Comparison of ENCODE assay signal across 13 mouse cellular contexts in genomic region chr9:75560353-75560752, GRCm38 (mm10). TPM values are rescaled to one million over a fixed set of nuclear protein-coding genes. Genes with fewer than 3 reads are reported as not detected.
"Had no signal": no experiment of that assay in that cellular context is flagged by ENCODE, and none has a peak within 500 bp of the region (broad histone marks: within the 10 kb centered on the region; RNA-seq: fewer than 3 reads in every experiment).

No protein-coding gene starts in this region.

- H3K27ac ChIP-seq: limb, embryonic 13.5 days; liver, embryonic 14.5 days; neural tube, embryonic 12.5 days had no signal

- H3K9me3 ChIP-seq: limb, embryonic 13.5 days; neural tube, embryonic 12.5 days; stomach, embryonic 15.5 days had no signal

- H3K27me3 ChIP-seq: limb, embryonic 13.5 days; neural tube, embryonic 12.5 days; stomach, embryonic 15.5 days had no signal

- DNase-seq: kidney, adult 18-20 months; kidney, postnatal 10 days; kidney, postnatal 4 days; left cerebral cortex, postnatal 4 days; lung, postnatal 10 days; right cerebral cortex, postnatal 14 days; thymus, postnatal 4 days had no signal

- H3K9ac ChIP-seq: limb, embryonic 13.5 days; liver, embryonic 14.5 days; neural tube, embryonic 12.5 days; stomach, embryonic 15.5 days had no signal

- H3K36me3 ChIP-seq: limb, embryonic 13.5 days; neural tube, embryonic 12.5 days; stomach, embryonic 15.5 days had no signal

- H3K4me3 ChIP-seq: neural tube, embryonic 12.5 days had no signal

RNA-seq across cellular contexts. Expression of gene Tmod2, which starts 50.8 kb away (rescaled TPM):
- total RNA-seq: megakaryocyte-erythroid progenitor cell, adult 5-6 weeks had no signal
- polyA plus RNA-seq: liver, adult 2 months had no signal
